Mouse (Mus musculus) embryonic facial prominence, embryonic 14.5 days (tissue): ENCODE results near the gene Spin2f. TPM values are rescaled to one million over a fixed set of nuclear protein-coding genes. Genes with fewer than 3 reads are reported as not detected.
A peak's percentile ranks its signal among the peaks of the same experiment; 100 is the strongest.
"Not testable (repeated sequence)": the region's sequence is repeated elsewhere in the genome, so short reads cannot be mapped to it uniquely, and the experiment has no call there.

Experiments used
- ATAC-seq: fragments of 200-750 bp; cut with Nextera tagmentation; 2 replicates; pipeline ENCODE4 v1.8.0; 2017; ENCODE audit warnings: low read depth, moderate number of reproducible peaks, moderate TSS enrichment
- DNase-seq: peaks from one replicate; pipeline ENCODE4 v3.0.0-alpha.2; 2015; ENCODE audit warnings: low spot score
- H3K27ac ChIP-seq: fragments of 300-500 bp; sonication (generic); replicated peaks from 2 replicates; pipeline ENCODE4 v1.5.1; 2014; ENCODE audit warnings: low read depth, mild to moderate bottlenecking, low read length, moderate library complexity
- H3K27me3 ChIP-seq: fragments of 300-500 bp; sonication (generic); replicated peaks from 2 replicates; pipeline ENCODE4 v1.6.1; 2014; ENCODE audit warnings: low read length; ENCODE audit not compliant: control insufficient read depth, insufficient read depth
- H3K36me3 ChIP-seq: fragments of 300-500 bp; sonication (generic); 2 replicates; pipeline ENCODE4 v1.6.1; 2014; ENCODE audit warnings: low read length, mixed read lengths; ENCODE audit not compliant: control insufficient read depth, insufficient read depth
- H3K4me1 ChIP-seq: fragments of 300-500 bp; sonication (generic); 2 replicates; pipeline ENCODE4 v1.6.1; 2014; ENCODE audit warnings: antibody characterized with exemption, low read length; ENCODE audit not compliant: control insufficient read depth, insufficient read depth
- H3K4me2 ChIP-seq: fragments of 300-500 bp; sonication (generic); 2 replicates; pipeline ENCODE4 v1.6.1; 2014; ENCODE audit warnings: low read depth, mild to moderate bottlenecking, low read length, moderate library complexity, mixed read lengths
- H3K4me3 ChIP-seq: fragments of 300-500 bp; sonication (generic); 2 replicates; pipeline ENCODE4 v1.5.1; 2014; ENCODE audit warnings: low read depth, mild to moderate bottlenecking, low read length
- H3K9ac ChIP-seq: fragments of 300-500 bp; sonication (generic); 2 replicates; pipeline ENCODE4 v1.6.1; 2014; ENCODE audit warnings: low read depth, mild to moderate bottlenecking, low read length, moderate library complexity, mixed read lengths
- H3K9me3 ChIP-seq: fragments of 300-500 bp; sonication (generic); 2 replicates; pipeline ENCODE4 v1.6.1; 2016; ENCODE audit warnings: low read length; ENCODE audit not compliant: control insufficient read depth
- WGBS: fragments of 180-500 bp; shearing (Covaris S2); extraction: QIAGEN DNeasy Blood & Tissue Kit; methylation state at CpG from one replicate; pipeline ENCODE4 v1.1.7; 2014; 5-methylcytosine and 5-hydroxymethylcytosine counted together
- polyA plus RNA-seq: library from polyadenylated mRNA; unstranded; fragments of >200 nt; fragmentation: Nextera tagmentation; extraction: Ambion mirVana; gene quantifications from 2 replicates; pipeline ENCODE4 v1.2.1, GENCODE M21; 2014

The Spin2f gene
- not detected in 2 replicates for polyA plus RNA-seq

- H3K9me3 ChIP-seq, H3K27me3 ChIP-seq, H3K4me1 ChIP-seq, H3K27ac ChIP-seq, H3K36me3 ChIP-seq, DNase-seq, H3K9ac ChIP-seq, ATAC-seq, H3K4me3 ChIP-seq, H3K4me2 ChIP-seq: not testable (repeated sequence)
- WGBS, result 57% methylated on average over 1 of the region's 6 CpGs
Measured at GRCm38 (mm10) chrX:31253594-31253993, at the start of gene Spin2f. Spin2f (plus strand) TSS chrX:31253894.

GRCm38 (mm10) chrX:31212136-31212535, 41.6 kb upstream of the Spin2f start:
- H3K9me3 ChIP-seq, H3K4me3 ChIP-seq, H3K9ac ChIP-seq, DNase-seq, H3K4me2 ChIP-seq, H3K27me3 ChIP-seq, ATAC-seq, H3K4me1 ChIP-seq, H3K36me3 ChIP-seq, H3K27ac ChIP-seq: not testable (repeated sequence)
- WGBS, result 90% methylated on average over 7 of the region's 7 CpGs

- H3K9me3 ChIP-seq, result peaks cover 26% of the 10 kb centered on the region
- DNase-seq, result peak; percentile 6
- not testable (repeated sequence) for H3K4me3 ChIP-seq, H3K4me1 ChIP-seq, H3K9ac ChIP-seq, H3K27me3 ChIP-seq, H3K27ac ChIP-seq, H3K36me3 ChIP-seq, ATAC-seq, H3K4me2 ChIP-seq
- WGBS, result 84% methylated on average over 9 of the region's 9 CpGs
Measured at GRCm38 (mm10) chrX:31223536-31223935, 30.2 kb upstream of the Spin2f start.

- H3K4me2 ChIP-seq, H3K4me1 ChIP-seq, ATAC-seq, H3K36me3 ChIP-seq, H3K27ac ChIP-seq, H3K9ac ChIP-seq, H3K27me3 ChIP-seq, DNase-seq, H3K4me3 ChIP-seq: not testable (repeated sequence)
- peaks cover 17% of the 10 kb centered on the region; the same call in 1 of the 2 replicates for H3K9me3 ChIP-seq
- WGBS, result 47% methylated on average over 4 of the region's 4 CpGs
Measured at GRCm38 (mm10) chrX:31235088-31235487, 18.6 kb upstream of the Spin2f start.

- WGBS, result 75% methylated on average over 3 of the region's 3 CpGs
- not testable (repeated sequence) for ATAC-seq
Measured at GRCm38 (mm10) chrX:31241754-31242153, 11.9 kb upstream of the Spin2f start.

More at GRCm38 (mm10) chrX:31241754-31242153, 11.9 kb upstream of the Spin2f start:
- H3K4me2 ChIP-seq, H3K27me3 ChIP-seq, DNase-seq, H3K9me3 ChIP-seq, H3K36me3 ChIP-seq, H3K4me3 ChIP-seq, H3K27ac ChIP-seq, H3K9ac ChIP-seq, H3K4me1 ChIP-seq: not testable (repeated sequence)

Other genes starting within 250 kb of the Spin2f start
- not detected in 2 replicates for gene Btbd35f29, start 136.2 kb upstream of the Spin2f start, polyA plus RNA-seq
- gene Btbd35f26, start 82.6 kb downstream of the Spin2f start, polyA plus RNA-seq, result not detected in 2 replicates
- gene Btbd35f19, start 130.0 kb downstream of the Spin2f start, polyA plus RNA-seq, result not detected in 2 replicates